Mouse (Mus musculus) heart, embryonic 16.5 days (tissue): ENCODE results near the gene Tmem235. TPM values are rescaled to one million over a fixed set of nuclear protein-coding genes. Genes with fewer than 3 reads are reported as not detected.

ENCODE experiments used
- ATAC-seq: fragments of 200-750 bp; cut with Nextera tagmentation; replicated peaks from 2 replicates; pipeline ENCODE4 v1.8.0; 2017; ENCODE audit warnings: moderate number of reproducible peaks; ENCODE audit not compliant: insufficient read depth, low FRiP score; ENCODE audit errors: extremely low read depth
- H3K27ac ChIP-seq: fragments of 300-500 bp; sonication (generic); 2 replicates; pipeline ENCODE4 v1.5.1; 2014; ENCODE audit warnings: mild to moderate bottlenecking, low read length, control low read depth, moderate library complexity
- H3K27me3 ChIP-seq: fragments of 300-500 bp; sonication (generic); 2 replicates; pipeline ENCODE4 v1.6.1; 2014; ENCODE audit warnings: low read length, mixed read lengths; ENCODE audit not compliant: control insufficient read depth, insufficient read depth
- H3K36me3 ChIP-seq: fragments of 300-500 bp; sonication (generic); 2 replicates; pipeline ENCODE4 v1.6.1; 2014; ENCODE audit not compliant: control insufficient read depth, insufficient read depth
- H3K4me1 ChIP-seq: fragments of 300-500 bp; sonication (generic); 2 replicates; pipeline ENCODE4 v1.6.1; 2014; ENCODE audit warnings: low read length, mixed read lengths; ENCODE audit not compliant: control insufficient read depth, insufficient read depth
- H3K4me2 ChIP-seq: fragments of 300-500 bp; sonication (generic); 2 replicates; pipeline ENCODE4 v1.6.1; 2014; ENCODE audit warnings: low read depth, mild to moderate bottlenecking, control low read depth, low read length
- H3K4me3 ChIP-seq: fragments of 300-500 bp; sonication (generic); 2 replicates; pipeline ENCODE4 v1.5.1; 2014; ENCODE audit warnings: mild to moderate bottlenecking, control low read depth, low read length
- H3K9ac ChIP-seq: fragments of 300-500 bp; sonication (generic); 2 replicates; pipeline ENCODE4 v1.6.1; 2014; ENCODE audit warnings: low read length, control low read depth
- H3K9me3 ChIP-seq: fragments of 300-500 bp; sonication (generic); replicated peaks from 2 replicates; pipeline ENCODE4 v1.6.1; 2016; ENCODE audit warnings: low read length; ENCODE audit not compliant: control insufficient read depth
- WGBS: fragments of 180-500 bp; shearing (Covaris S2); extraction: QIAGEN DNeasy Blood & Tissue Kit; methylation state at CpG from one replicate; pipeline ENCODE4 v1.1.7; 2014; 5-methylcytosine and 5-hydroxymethylcytosine counted together
- polyA plus RNA-seq: library from polyadenylated mRNA; unstranded; fragments of >200 nt; fragmentation: Nextera tagmentation; extraction: Ambion mirVana; gene quantifications from 2 replicates; pipeline ENCODE4 v1.2.1, GENCODE M21; 2015

Gene Tmem235
- polyA plus RNA-seq, 1 experiment from 2014 or later: not detected

GRCm38 (mm10) chr11:117855360-117855759 is 5.2 kb upstream of the Tmem235 start:
- H3K9me3 ChIP-seq: no peaks in the 10 kb centered on the region
- no peak overlapping the region for H3K9ac ChIP-seq
- WGBS: 93% methylated on average over 5 of the region's 5 CpGs
- H3K4me2 ChIP-seq: no peak overlapping the region
- ATAC-seq: no peak
- H3K27ac ChIP-seq: no peak overlapping the region
- no peak overlapping the region for H3K4me3 ChIP-seq
- H3K36me3 ChIP-seq: peaks cover 35% of the 10 kb centered on the region
- peaks cover 7% of the 10 kb centered on the region for H3K27me3 ChIP-seq
- peaks cover 2% of the 10 kb centered on the region for H3K4me1 ChIP-seq

GRCm38 (mm10) chr11:117855975-117856374 is 4.6 kb upstream of the Tmem235 start:
- Histone ChIP-seq H3K27ac (no peak overlapping the region), H3K4me1 (no peaks in the 10 kb centered on the region), H3K36me3 (peaks cover 35% of the 10 kb centered on the region), H3K27me3 (peaks cover 11% of the 10 kb centered on the region), H3K9me3 (no peaks in the 10 kb centered on the region), H3K4me3 (no peak overlapping the region), H3K4me2 (no peak overlapping the region), H3K9ac (no peak overlapping the region)
- ATAC-seq: no peak
- WGBS: 61% methylated on average over 1 of the region's 1 CpGs

GRCm38 (mm10) chr11:117857462-117857861 is 3.1 kb upstream of the Tmem235 start:
- Histone ChIP-seq H3K9ac (no peak overlapping the region), H3K36me3 (peaks cover 34% of the 10 kb centered on the region), H3K27ac (no peak overlapping the region), H3K4me1 (no peaks in the 10 kb centered on the region), H3K4me3 (no peak overlapping the region), H3K27me3 (peaks cover 18% of the 10 kb centered on the region), H3K9me3 (no peaks in the 10 kb centered on the region), H3K4me2 (no peak overlapping the region)
- ATAC-seq: no peak
- 91% methylated on average over 10 of the region's 10 CpGs for WGBS

DNA sequence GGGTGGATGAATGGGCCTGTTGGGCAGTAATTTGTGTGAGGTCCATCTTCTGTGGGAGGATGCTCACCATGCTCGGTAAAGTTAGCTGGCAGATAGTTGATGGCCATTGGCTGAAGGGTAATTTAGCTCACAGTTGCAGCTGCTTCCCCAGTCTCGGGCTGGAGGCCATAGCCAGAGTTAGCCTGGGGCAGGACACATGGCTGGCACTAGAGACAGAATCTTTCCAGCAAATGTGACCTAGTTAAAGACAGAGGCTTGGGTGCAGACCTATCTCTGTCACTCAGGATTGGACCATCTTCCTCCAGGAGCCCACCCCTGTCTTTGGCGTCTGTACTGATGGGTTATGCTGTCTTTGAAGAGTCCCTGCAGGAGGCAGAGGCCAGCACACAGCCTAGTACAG is 2.2 kb upstream of the Tmem235 start:
- H3K9ac ChIP-seq: no peak overlapping the region
- H3K36me3 ChIP-seq: peaks cover 25% of the 10 kb centered on the region
- 67% methylated on average over 3 of the region's 3 CpGs for WGBS
- H3K27me3 ChIP-seq: peaks cover 26% of the 10 kb centered on the region
- H3K27ac ChIP-seq: no peak overlapping the region
- no peaks in the 10 kb centered on the region for H3K4me1 ChIP-seq
- no peak overlapping the region for H3K4me3 ChIP-seq
- H3K9me3 ChIP-seq: no peaks in the 10 kb centered on the region
- H3K4me2 ChIP-seq: no peak overlapping the region
- no peak for ATAC-seq

GRCm38 (mm10) chr11:117863174-117863856 is 2.8 kb downstream of the Tmem235 start:
- no peak overlapping the region for H3K4me3 ChIP-seq
- H3K9me3 ChIP-seq: no peaks in the 10 kb centered on the region
- no peaks in the 10 kb centered on the region for H3K4me1 ChIP-seq
- H3K36me3 ChIP-seq: no peaks in the 10 kb centered on the region
- no peak overlapping the region for H3K4me2 ChIP-seq
- H3K27ac ChIP-seq: no peak overlapping the region
- H3K9ac ChIP-seq: no peak overlapping the region
- peaks cover 26% of the 10 kb centered on the region for H3K27me3 ChIP-seq
- WGBS: 49% methylated on average over 11 of the region's 11 CpGs
- ATAC-seq: no peak

- no peak for ATAC-seq
- Histone ChIP-seq H3K4me3 (no peak overlapping the region), H3K27ac (no peak overlapping the region), H3K9me3 (no peaks in the 10 kb centered on the region), H3K36me3 (no peaks in the 10 kb centered on the region), H3K9ac (no peak overlapping the region), H3K4me1 (no peaks in the 10 kb centered on the region), H3K4me2 (no peak overlapping the region), H3K27me3 (peaks cover 23% of the 10 kb centered on the region)
- WGBS: 73% methylated on average over 2 of the region's 2 CpGs
Measured at GRCm38 (mm10) chr11:117864805-117865204, 4.3 kb downstream of the Tmem235 start.

- Histone ChIP-seq H3K4me2 (no peak overlapping the region), H3K36me3 (no peaks in the 10 kb centered on the region), H3K4me3 (no peak overlapping the region), H3K27me3 (peaks cover 15% of the 10 kb centered on the region), H3K27ac (no peak overlapping the region), H3K4me1 (no peaks in the 10 kb centered on the region), H3K9me3 (no peaks in the 10 kb centered on the region), H3K9ac (no peak overlapping the region)
- ATAC-seq: no peak
- 58% methylated on average over 6 of the region's 6 CpGs for WGBS
Measured at GRCm38 (mm10) chr11:117865988-117866387, 5.4 kb downstream of the Tmem235 start.

DNA sequence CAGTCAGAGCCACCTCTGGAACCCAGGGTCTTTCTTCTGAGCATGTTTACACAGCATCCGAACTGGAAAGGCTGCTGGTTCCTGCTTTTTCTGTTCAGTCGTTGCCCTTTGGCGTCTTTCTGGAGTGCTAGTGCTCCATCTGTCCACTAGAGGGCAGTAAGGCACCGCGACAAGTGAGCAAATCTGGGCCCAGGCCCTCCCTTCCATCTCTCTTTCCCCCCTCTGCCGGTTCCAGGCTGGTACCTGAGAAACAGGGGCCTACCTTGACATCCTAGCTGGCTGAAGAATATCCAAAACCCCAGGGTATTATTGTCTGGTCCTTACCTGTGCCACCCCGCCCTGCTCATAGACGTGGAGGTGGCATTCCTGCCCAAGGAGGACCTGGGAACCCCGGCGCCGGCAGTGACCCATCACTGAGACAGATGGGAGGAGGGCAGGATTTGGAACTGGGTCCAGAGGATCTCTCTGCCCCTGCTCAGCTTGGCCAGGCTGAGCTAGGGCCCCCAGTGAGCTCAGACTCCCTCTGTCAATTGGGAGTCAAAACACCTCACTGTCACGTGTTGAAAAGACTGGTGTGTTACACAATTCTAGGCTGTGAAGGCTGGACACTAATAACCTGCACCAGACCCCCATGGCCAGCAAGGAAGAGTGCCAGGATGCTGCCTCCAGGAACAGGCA is 10.3 kb downstream of the Tmem235 start:
- no peak overlapping the region for H3K9ac ChIP-seq
- no peaks in the 10 kb centered on the region for H3K27me3 ChIP-seq
- H3K4me3 ChIP-seq: no peak overlapping the region
- peaks cover 12% of the 10 kb centered on the region for H3K4me1 ChIP-seq
- 41% methylated on average over 12 of the region's 12 CpGs for WGBS
- H3K9me3 ChIP-seq: no peaks in the 10 kb centered on the region
- H3K36me3 ChIP-seq: no peaks in the 10 kb centered on the region
- ATAC-seq: no peak
- no peak overlapping the region for H3K4me2 ChIP-seq
- no peak overlapping the region for H3K27ac ChIP-seq

- H3K4me2 ChIP-seq: no peak overlapping the region
- peak overlapping the region; percentile 43; the same call in 1 of the 2 replicates for H3K27ac ChIP-seq
- H3K4me1 ChIP-seq: peaks cover 15% of the 10 kb centered on the region
- H3K9ac ChIP-seq: no peak overlapping the region
- H3K4me3 ChIP-seq: no peak overlapping the region
- no peaks in the 10 kb centered on the region for H3K36me3 ChIP-seq
- H3K9me3 ChIP-seq: no peaks in the 10 kb centered on the region
- ATAC-seq: no peak
- H3K27me3 ChIP-seq: no peaks in the 10 kb centered on the region
- 70% methylated on average over 5 of the region's 5 CpGs for WGBS
Measured at GRCm38 (mm10) chr11:117871376-117871775, 10.8 kb downstream of the Tmem235 start.
